Mouse (Mus musculus) forebrain, embryonic 11.5 days (tissue): ENCODE results near the gene Pdzd4. TPM values are rescaled to one million over a fixed set of nuclear protein-coding genes. Genes with fewer than 3 reads are reported as not detected.

Experiments
- ATAC-seq: fragments of 200-750 bp; cut with Nextera tagmentation; replicated peaks from 2 replicates; pipeline ENCODE4 v1.8.0; 2017; ENCODE audit warnings: moderate TSS enrichment; ENCODE audit not compliant: low FRiP score
- DNase-seq: peaks from one replicate; pipeline ENCODE4 v3.0.0-alpha.2; 2017; ENCODE audit warnings: low spot score
- H3K27ac ChIP-seq: fragments of 300-500 bp; sonication (generic); 2 replicates; pipeline ENCODE4 v1.5.1; 2014; ENCODE audit warnings: low read depth, low read length
- H3K27me3 ChIP-seq: fragments of 300-500 bp; sonication (generic); 2 replicates; pipeline ENCODE4 v1.6.1; 2014; ENCODE audit warnings: mild to moderate bottlenecking, low read length, mixed read lengths; ENCODE audit not compliant: control insufficient read depth, insufficient read depth
- H3K36me3 ChIP-seq: fragments of 300-500 bp; sonication (generic); 2 replicates; pipeline ENCODE4 v1.6.1; 2014; ENCODE audit warnings: mild to moderate bottlenecking, low read length, moderate library complexity, mixed read lengths; ENCODE audit not compliant: control insufficient read depth, insufficient read depth
- H3K4me1 ChIP-seq: fragments of 300-500 bp; sonication (generic); replicated peaks from 2 replicates; pipeline ENCODE4 v1.6.1; 2014; ENCODE audit warnings: low read length, mixed read lengths; ENCODE audit not compliant: control insufficient read depth, insufficient read depth
- H3K4me2 ChIP-seq: fragments of 300-500 bp; sonication (generic); 2 replicates; pipeline ENCODE4 v1.6.1; 2014; ENCODE audit warnings: low read depth, mild to moderate bottlenecking, low read length, moderate library complexity, mixed read lengths; ENCODE audit not compliant: severe bottlenecking
- H3K4me3 ChIP-seq: fragments of 300-500 bp; sonication (generic); 2 replicates; pipeline ENCODE4 v1.5.1; 2014; ENCODE audit warnings: low read depth, low read length
- H3K9ac ChIP-seq: fragments of 300-500 bp; sonication (generic); 2 replicates; pipeline ENCODE4 v1.6.1; 2014; ENCODE audit warnings: low read length
- H3K9me3 ChIP-seq: fragments of 300-500 bp; sonication (generic); 2 replicates; pipeline ENCODE4 v1.6.1; 2016; ENCODE audit warnings: low read length, mixed read lengths; ENCODE audit not compliant: control insufficient read depth
- WGBS: fragments of 180-500 bp; shearing (Covaris S2); extraction: QIAGEN DNeasy Blood & Tissue Kit; methylation state at CpG from one replicate; pipeline ENCODE4 v1.1.7; 2014; 5-methylcytosine and 5-hydroxymethylcytosine counted together
- polyA plus RNA-seq: library from polyadenylated mRNA; unstranded; fragments of >200 nt; fragmentation: Nextera tagmentation; extraction: Ambion mirVana; gene quantifications from 2 replicates; pipeline ENCODE4 v1.2.1, GENCODE M21; 2014

The Pdzd4 gene
- polyA plus RNA-seq, 1 experiment from 2014 or later, result 1.3 TPM

GRCm38 (mm10) chrX:73797511-73797910, 27.3 kb downstream of the Pdzd4 start:
- WGBS, result 88% methylated on average over 2 of the region's 2 CpGs
- Histone ChIP-seq H3K27ac (no peak overlapping the region), H3K9me3 (no peaks in the 10 kb centered on the region), H3K4me3 (no peak overlapping the region), H3K4me1 (no peaks in the 10 kb centered on the region), H3K4me2 (no peak overlapping the region), H3K27me3 (no peaks in the 10 kb centered on the region), H3K9ac (no peak overlapping the region), H3K36me3 (no peaks in the 10 kb centered on the region)
- DNase-seq (no peak), ATAC-seq (no peak)

- Histone ChIP-seq H3K4me3 (no peak overlapping the region), H3K9ac (no peak overlapping the region), H3K27me3 (no peaks in the 10 kb centered on the region), H3K27ac (no peak overlapping the region), H3K4me2 (no peak overlapping the region), H3K9me3 (no peaks in the 10 kb centered on the region), H3K4me1 (no peaks in the 10 kb centered on the region), H3K36me3 (no peaks in the 10 kb centered on the region)
- 18% methylated on average over 1 of the region's 1 CpGs for WGBS
- no peak for ATAC-seq
- no peak for DNase-seq
These were observed 31.3 kb downstream of the Pdzd4 start for GRCm38 (mm10) chrX:73793505-73793904.

- H3K27me3 ChIP-seq, result no peaks in the 10 kb centered on the region
- ATAC-seq, result no peak
- H3K4me2 ChIP-seq, result no peak overlapping the region
These were observed 31.7 kb downstream of the Pdzd4 start for GRCm38 (mm10) chrX:73793039-73793438.

GRCm38 (mm10) chrX:73788501-73788900, 36.3 kb downstream of the Pdzd4 start:
- H3K4me1 ChIP-seq, result no peaks in the 10 kb centered on the region
- no peak overlapping the region; the same call in 1 of the 2 replicates for H3K4me2 ChIP-seq
- ATAC-seq (no peak), DNase-seq (peak; percentile 32)
- no peak overlapping the region for H3K27ac ChIP-seq
- no peaks in the 10 kb centered on the region for H3K36me3 ChIP-seq
- no peak overlapping the region for H3K9ac ChIP-seq
- H3K4me3 ChIP-seq, result no peak overlapping the region
- 86% methylated on average over 1 of the region's 1 CpGs for WGBS
- H3K9me3 ChIP-seq, result no peaks in the 10 kb centered on the region
- H3K27me3 ChIP-seq, result no peaks in the 10 kb centered on the region

More at GRCm38 (mm10) chrX:73793039-73793438, 31.7 kb downstream of the Pdzd4 start:
- H3K9me3 ChIP-seq, result no peaks in the 10 kb centered on the region
- no peak overlapping the region for H3K9ac ChIP-seq
- H3K4me1 ChIP-seq, result no peaks in the 10 kb centered on the region
- no peak overlapping the region for H3K27ac ChIP-seq
- no peak overlapping the region for H3K4me3 ChIP-seq
- H3K36me3 ChIP-seq, result no peaks in the 10 kb centered on the region
- no peak for DNase-seq

- H3K27me3 ChIP-seq, result no peaks in the 10 kb centered on the region
- DNase-seq (no peak), ATAC-seq (no peak)
- H3K36me3 ChIP-seq, result no peaks in the 10 kb centered on the region
- peak overlapping the region; percentile 70 for H3K9ac ChIP-seq
- no peak overlapping the region for H3K27ac ChIP-seq
- H3K9me3 ChIP-seq, result no peaks in the 10 kb centered on the region
- 20% methylated on average over 22 of the region's 22 CpGs for WGBS
- H3K4me2 ChIP-seq, result peak overlapping the region; percentile 46
- H3K4me1 ChIP-seq, result no peaks in the 10 kb centered on the region
- peak overlapping the region; percentile 50 for H3K4me3 ChIP-seq
These were observed 37.6 kb downstream of the Pdzd4 start for GRCm38 (mm10) chrX:73787225-73787558.

DNA sequence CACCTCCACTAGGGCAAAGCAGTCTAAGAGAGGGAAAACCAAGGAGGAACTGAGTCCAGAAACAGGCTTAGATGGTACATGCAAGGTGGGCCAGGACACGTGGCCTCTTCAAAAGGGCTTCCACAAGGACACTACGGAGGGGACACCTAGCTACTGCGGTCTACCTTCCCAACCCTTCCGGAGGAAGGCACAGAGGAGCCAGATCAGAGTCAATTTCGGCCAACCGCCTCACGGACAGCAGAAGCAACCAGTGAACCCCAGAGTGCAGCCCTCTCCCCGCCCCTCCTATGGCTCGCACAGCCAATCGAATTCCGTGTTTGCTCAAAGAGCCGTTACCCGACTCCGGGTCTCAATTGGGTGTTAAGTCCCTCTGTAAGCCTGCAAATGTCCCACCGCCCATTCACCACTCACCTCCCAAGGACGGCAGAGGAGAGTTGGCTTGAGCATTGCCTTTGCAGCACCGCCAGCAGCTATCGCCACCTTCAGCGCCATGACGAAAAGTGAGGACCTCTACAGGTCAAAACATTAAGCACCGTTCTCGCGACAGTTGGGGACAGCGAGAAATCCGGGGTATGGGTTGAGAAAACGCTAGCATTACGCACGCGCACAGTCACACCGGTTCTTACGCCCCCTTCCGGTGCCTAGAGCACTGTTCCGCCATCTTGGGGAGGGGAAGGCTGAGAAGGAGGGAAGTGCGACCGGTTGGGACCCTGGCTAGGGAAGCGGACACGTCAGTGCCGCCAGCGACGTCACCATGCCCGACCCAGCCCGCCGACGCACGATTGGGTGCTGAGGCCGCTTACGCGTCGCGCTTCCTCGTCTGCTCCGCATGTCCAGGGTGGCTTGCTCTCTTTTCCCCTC, 38.2 kb downstream of the Pdzd4 start, which contains the start of the genes Idh3g and Ssr4:
Gene Idh3g (minus strand): TSS at position 534 of the 861 bp plus-strand sequence.
Gene Ssr4 (plus strand): TSS at position 665 of the 861 bp plus-strand sequence.
- peak within 1 kb of the TSS; percentile 50 for H3K4me2 ChIP-seq
- no peaks in the 10 kb centered on the region for H3K36me3 ChIP-seq
- H3K27ac ChIP-seq, result peak within 1 kb of the TSS; percentile 32; the same call in 1 of the 2 replicates
- no peaks in the 10 kb centered on the region for H3K9me3 ChIP-seq
- 12% methylated on average over 46 of the region's 52 CpGs for WGBS
- no peaks in the 10 kb centered on the region for H3K4me1 ChIP-seq
- ATAC-seq (peak; percentile 98), DNase-seq (peak; percentile 94)
- peak within 1 kb of the TSS; percentile 70 for H3K9ac ChIP-seq
- H3K27me3 ChIP-seq, result no peaks in the 10 kb centered on the region
- peak within 1 kb of the TSS; percentile 50 for H3K4me3 ChIP-seq

DNA sequence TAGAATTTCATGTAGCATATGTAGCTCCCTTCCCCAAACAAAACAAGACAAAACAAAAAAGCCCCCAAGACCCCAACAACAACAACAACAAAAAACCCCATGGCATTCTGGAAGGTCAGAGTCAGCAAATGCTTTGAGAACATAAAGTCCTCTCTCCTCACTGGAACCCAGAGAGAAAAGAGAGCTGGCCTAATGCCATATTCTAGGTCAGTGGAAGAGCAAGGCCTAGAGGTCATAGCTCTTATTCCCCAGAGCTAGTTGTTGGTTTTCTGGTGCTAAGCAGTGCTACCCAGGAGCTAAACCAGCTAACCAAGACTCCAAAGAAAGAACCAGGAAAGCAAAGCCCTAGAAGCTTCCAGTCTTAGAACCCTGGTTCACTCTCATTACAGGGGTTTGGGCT, 39.1 kb downstream of the Pdzd4 start:
- no peaks in the 10 kb centered on the region for H3K4me1 ChIP-seq
- no peaks in the 10 kb centered on the region for H3K9me3 ChIP-seq
- no peak for DNase-seq
- no peak for ATAC-seq
- no peaks in the 10 kb centered on the region for H3K36me3 ChIP-seq
- peak overlapping the region; percentile 64 for H3K9ac ChIP-seq
- peak overlapping the region; percentile 50 for H3K4me3 ChIP-seq
- peak overlapping the region; percentile 50 for H3K4me2 ChIP-seq
- no peaks in the 10 kb centered on the region for H3K27me3 ChIP-seq
- no peak overlapping the region for H3K27ac ChIP-seq

- Histone ChIP-seq H3K4me1 (no peaks in the 10 kb centered on the region), H3K4me2 (no peak overlapping the region), H3K27ac (no peak overlapping the region), H3K9me3 (no peaks in the 10 kb centered on the region), H3K4me3 (no peak overlapping the region), H3K36me3 (no peaks in the 10 kb centered on the region; the same call in 1 of the 2 replicates), H3K27me3 (no peaks in the 10 kb centered on the region), H3K9ac (no peak overlapping the region)
- WGBS, result 93% methylated on average over 3 of the region's 3 CpGs
- DNase-seq (peak; percentile 11), ATAC-seq (no peak)
These were observed 42.5 kb downstream of the Pdzd4 start for GRCm38 (mm10) chrX:73782227-73782626.
